Mouse (Mus musculus) hindbrain, embryonic 16.5 days (tissue): ENCODE measurements around the gene Acsf2. TPM values are rescaled to one million over a fixed set of nuclear protein-coding genes. Genes with fewer than 3 reads are reported as not detected.

Source experiments
- ATAC-seq: fragments of 200-750 bp; cut with Nextera tagmentation; 2 replicates; pipeline ENCODE4 v1.8.0; 2017; ENCODE audit warnings: moderate TSS enrichment, moderate library complexity
- H3K27ac ChIP-seq: fragments of 300-500 bp; sonication (generic); 2 replicates; pipeline ENCODE4 v1.5.1; 2014; ENCODE audit warnings: low read depth, mild to moderate bottlenecking, control low read depth, low read length, moderate library complexity
- H3K27me3 ChIP-seq: fragments of 300-500 bp; sonication (generic); replicated peaks from 2 replicates; pipeline ENCODE4 v1.6.1; 2014; ENCODE audit warnings: low read length; ENCODE audit not compliant: control insufficient read depth, insufficient read depth
- H3K36me3 ChIP-seq: fragments of 300-500 bp; sonication (generic); 2 replicates; pipeline ENCODE4 v1.6.1; 2014; ENCODE audit warnings: mild to moderate bottlenecking, low read length, moderate library complexity, mixed read lengths; ENCODE audit not compliant: control insufficient read depth, insufficient read depth
- H3K4me1 ChIP-seq: fragments of 300-500 bp; sonication (generic); 2 replicates; pipeline ENCODE4 v1.6.1; 2014; ENCODE audit warnings: low read depth, low read length; ENCODE audit not compliant: control insufficient read depth, insufficient read depth
- H3K4me2 ChIP-seq: fragments of 300-500 bp; sonication (generic); 2 replicates; pipeline ENCODE4 v1.6.1; 2014; ENCODE audit warnings: mild to moderate bottlenecking, low read length, control low read depth, moderate library complexity
- H3K4me3 ChIP-seq: fragments of 300-500 bp; sonication (generic); 2 replicates; pipeline ENCODE4 v1.5.1; 2014; ENCODE audit warnings: mild to moderate bottlenecking, low read length, control low read depth, moderate library complexity
- H3K9ac ChIP-seq: fragments of 300-500 bp; sonication (generic); 2 replicates; pipeline ENCODE4 v1.6.1; 2014; ENCODE audit warnings: low read depth, mild to moderate bottlenecking, control low read depth, low read length, moderate library complexity
- H3K9me3 ChIP-seq: fragments of 300-500 bp; sonication (generic); 2 replicates; pipeline ENCODE4 v1.6.1; 2014; ENCODE audit warnings: mild to moderate bottlenecking, low read length, moderate library complexity; ENCODE audit not compliant: control insufficient read depth
- WGBS: fragments of 180-500 bp; shearing (Covaris S2); extraction: QIAGEN DNeasy Blood & Tissue Kit; methylation state at CpG from one replicate; pipeline ENCODE4 v1.1.7; 2014; 5-methylcytosine and 5-hydroxymethylcytosine counted together
- polyA plus RNA-seq: library from polyadenylated mRNA; unstranded; fragments of >200 nt; fragmentation: Nextera tagmentation; extraction: Ambion mirVana; gene quantifications from 2 replicates; pipeline ENCODE4 v1.2.1, GENCODE M21; 2015

Acsf2 gene
- polyA plus RNA-seq, 1 experiment from 2014 or later: 1.8 TPM

- H3K27ac ChIP-seq: no peak overlapping the region
- no peaks in the 10 kb centered on the region for H3K9me3 ChIP-seq
- no peak overlapping the region for H3K4me3 ChIP-seq
- peaks cover 12% of the 10 kb centered on the region for H3K4me1 ChIP-seq
- WGBS: 96% methylated on average over 5 of the region's 5 CpGs
- no peak overlapping the region for H3K9ac ChIP-seq
- no peak overlapping the region for H3K4me2 ChIP-seq
- H3K27me3 ChIP-seq: peaks cover 23% of the 10 kb centered on the region
- H3K36me3 ChIP-seq: no peaks in the 10 kb centered on the region
- ATAC-seq: no peak
These were observed 38.3 kb downstream of the Acsf2 start for GRCm38 (mm10) chr11:94563383-94563782.

- H3K4me1 ChIP-seq: no peaks in the 10 kb centered on the region
These were observed 43.4 kb downstream of the Acsf2 start for GRCm38 (mm10) chr11:94558226-94558625.

GRCm38 (mm10) chr11:94550442-94550744 lies 51.3 kb downstream of the Acsf2 start:
- H3K4me2 ChIP-seq: no peak overlapping the region
- no peak overlapping the region for H3K27ac ChIP-seq
- no peaks in the 10 kb centered on the region for H3K9me3 ChIP-seq
- no peak for ATAC-seq
- peaks cover 9% of the 10 kb centered on the region for H3K4me1 ChIP-seq
- WGBS: 95% methylated on average over 5 of the region's 5 CpGs
- no peak overlapping the region for H3K4me3 ChIP-seq
- no peaks in the 10 kb centered on the region for H3K36me3 ChIP-seq
- H3K27me3 ChIP-seq: no peaks in the 10 kb centered on the region
- no peak overlapping the region for H3K9ac ChIP-seq

More at GRCm38 (mm10) chr11:94558226-94558625, 43.4 kb downstream of the Acsf2 start:
- H3K36me3 ChIP-seq: no peaks in the 10 kb centered on the region
- no peaks in the 10 kb centered on the region for H3K9me3 ChIP-seq
- no peak overlapping the region for H3K4me3 ChIP-seq
- WGBS: 83% methylated on average over 3 of the region's 3 CpGs
- no peak overlapping the region for H3K27ac ChIP-seq
- no peak overlapping the region for H3K9ac ChIP-seq
- H3K4me2 ChIP-seq: no peak overlapping the region
- H3K27me3 ChIP-seq: no peaks in the 10 kb centered on the region
- ATAC-seq: no peak

GRCm38 (mm10) chr11:94549691-94550441 lies 51.8 kb downstream of the Acsf2 start:
- Histone ChIP-seq H3K4me2 (no peak overlapping the region; the same call in 1 of the 2 replicates), H3K9ac (peak overlapping the region; percentile 85; the same call in 1 of the 2 replicates)

GRCm38 (mm10) chr11:94548888-94549690 lies 52.6 kb downstream of the Acsf2 start, which contains the start of gene Rsad1:
Rsad1 (minus strand) TSS chr11:94549255.
- H3K27ac ChIP-seq: peak within 1 kb of the TSS; percentile 90
- no peaks in the 10 kb centered on the region for H3K36me3 ChIP-seq
- 4% methylated on average over 49 of the region's 49 CpGs for WGBS
- peaks cover 9% of the 10 kb centered on the region for H3K4me1 ChIP-seq
- H3K9ac ChIP-seq: peak within 1 kb of the TSS; percentile 85
- H3K4me3 ChIP-seq: peak within 1 kb of the TSS; percentile 81
- peak; percentile 94 for ATAC-seq
- peak within 1 kb of the TSS; percentile 63 for H3K4me2 ChIP-seq
- H3K9me3 ChIP-seq: no peaks in the 10 kb centered on the region
- no peaks in the 10 kb centered on the region for H3K27me3 ChIP-seq

More at GRCm38 (mm10) chr11:94549691-94550441, 51.8 kb downstream of the Acsf2 start:
- H3K4me3 ChIP-seq: no peak overlapping the region
- H3K4me1 ChIP-seq: peaks cover 9% of the 10 kb centered on the region
- ATAC-seq: no peak
- H3K27ac ChIP-seq: peak overlapping the region; percentile 90
- no peaks in the 10 kb centered on the region for H3K27me3 ChIP-seq
- H3K9me3 ChIP-seq: no peaks in the 10 kb centered on the region
- H3K36me3 ChIP-seq: no peaks in the 10 kb centered on the region
- WGBS: 74% methylated on average over 10 of the region's 10 CpGs

- Histone ChIP-seq H3K27me3 (no peaks in the 10 kb centered on the region), H3K27ac (peak overlapping the region; percentile 90)
These were observed 53.5 kb downstream of the Acsf2 start for GRCm38 (mm10) chr11:94548041-94548784.

GRCm38 (mm10) chr11:94547271-94547670 lies 54.4 kb downstream of the Acsf2 start:
- H3K4me2 ChIP-seq: no peak overlapping the region
- H3K27me3 ChIP-seq: no peaks in the 10 kb centered on the region
- peaks cover 9% of the 10 kb centered on the region for H3K4me1 ChIP-seq
- no peak overlapping the region for H3K9ac ChIP-seq
- 89% methylated on average over 6 of the region's 6 CpGs for WGBS
- H3K36me3 ChIP-seq: no peaks in the 10 kb centered on the region
- no peak overlapping the region for H3K4me3 ChIP-seq
- no peak overlapping the region for H3K27ac ChIP-seq
- no peaks in the 10 kb centered on the region for H3K9me3 ChIP-seq
- no peak for ATAC-seq

More at GRCm38 (mm10) chr11:94548041-94548784, 53.5 kb downstream of the Acsf2 start:
- Histone ChIP-seq H3K9ac (peak overlapping the region; percentile 85), H3K4me3 (peak overlapping the region; percentile 81), H3K4me1 (peaks cover 9% of the 10 kb centered on the region), H3K36me3 (no peaks in the 10 kb centered on the region), H3K4me2 (peak overlapping the region; percentile 63), H3K9me3 (no peaks in the 10 kb centered on the region)
- 11% methylated on average over 24 of the region's 24 CpGs for WGBS
- peak; percentile 57 for ATAC-seq

GRCm38 (mm10) chr11:94546381-94546780 lies 55.3 kb downstream of the Acsf2 start:
- Histone ChIP-seq H3K4me2 (no peak overlapping the region), H3K27ac (no peak overlapping the region), H3K27me3 (no peaks in the 10 kb centered on the region), H3K4me3 (no peak overlapping the region), H3K4me1 (peaks cover 9% of the 10 kb centered on the region), H3K9me3 (no peaks in the 10 kb centered on the region), H3K36me3 (no peaks in the 10 kb centered on the region), H3K9ac (no peak overlapping the region)
- no peak for ATAC-seq
- 95% methylated on average over 5 of the region's 5 CpGs for WGBS
